Mouse (Mus musculus): Measurements from ENCODE around the gene Gm20518. TPM values are rescaled to one million over a fixed set of nuclear protein-coding genes. Genes with fewer than 3 reads are reported as not detected.

Gene Gm20518
- polyA plus RNA-seq, 1 experiment from 2014 or later: 0.55 TPM

DNA sequence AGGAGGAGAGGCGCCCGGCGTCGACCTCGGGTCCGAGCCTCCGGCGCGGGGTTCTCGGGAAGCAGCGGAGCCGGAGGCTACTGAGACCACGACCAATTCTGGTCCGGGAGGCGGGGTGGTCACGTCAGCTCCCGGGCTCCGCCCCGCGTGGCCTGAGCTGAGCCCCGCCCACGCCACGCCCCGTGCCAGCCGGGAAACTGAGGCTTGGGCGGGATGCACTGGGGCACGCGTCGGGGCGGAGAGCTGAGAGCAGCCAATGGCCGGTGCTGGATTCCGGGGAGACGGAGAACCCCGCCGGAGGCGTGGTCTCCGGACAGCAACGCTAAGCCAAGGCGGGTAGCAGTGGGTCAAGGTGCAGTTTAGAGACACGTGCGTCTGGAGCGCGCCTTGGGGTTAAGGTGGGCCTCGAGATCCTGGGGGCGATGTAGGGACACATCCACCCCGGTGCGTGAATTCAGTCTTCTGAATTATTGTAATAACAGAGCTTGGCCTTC lies 36.7 kb upstream of the Gm20518 start, which contains the start of gene Slc25a1:
Gene Slc25a1 (minus strand): TSS at position 133 of the 494 bp plus-strand sequence.
- peak within 1 kb of the TSS; percentile 90 for H3K4me2 ChIP-seq (replicated peaks)
- peaks cover 23% of the 10 kb centered on the region for H3K36me3 ChIP-seq
- H3K27ac ChIP-seq (replicated peaks): peak within 1 kb of the TSS; percentile 88
- H3K27me3 ChIP-seq: peaks cover 32% of the 10 kb centered on the region
- no peaks in the 10 kb centered on the region for H3K9me3 ChIP-seq
- peak within 1 kb of the TSS; percentile 87 for H3K9ac ChIP-seq (replicated peaks)
- whole genome bisulfite sequencing: 0% methylated on average over 47 of the region's 47 CpGs
- ATAC-seq (ENCODE audit: low FRiP score, low read depth): peak; percentile 84
- peaks cover 32% of the 10 kb centered on the region for H3K4me1 ChIP-seq
- peak within 1 kb of the TSS; percentile 87 for H3K4me3 ChIP-seq

DNA sequence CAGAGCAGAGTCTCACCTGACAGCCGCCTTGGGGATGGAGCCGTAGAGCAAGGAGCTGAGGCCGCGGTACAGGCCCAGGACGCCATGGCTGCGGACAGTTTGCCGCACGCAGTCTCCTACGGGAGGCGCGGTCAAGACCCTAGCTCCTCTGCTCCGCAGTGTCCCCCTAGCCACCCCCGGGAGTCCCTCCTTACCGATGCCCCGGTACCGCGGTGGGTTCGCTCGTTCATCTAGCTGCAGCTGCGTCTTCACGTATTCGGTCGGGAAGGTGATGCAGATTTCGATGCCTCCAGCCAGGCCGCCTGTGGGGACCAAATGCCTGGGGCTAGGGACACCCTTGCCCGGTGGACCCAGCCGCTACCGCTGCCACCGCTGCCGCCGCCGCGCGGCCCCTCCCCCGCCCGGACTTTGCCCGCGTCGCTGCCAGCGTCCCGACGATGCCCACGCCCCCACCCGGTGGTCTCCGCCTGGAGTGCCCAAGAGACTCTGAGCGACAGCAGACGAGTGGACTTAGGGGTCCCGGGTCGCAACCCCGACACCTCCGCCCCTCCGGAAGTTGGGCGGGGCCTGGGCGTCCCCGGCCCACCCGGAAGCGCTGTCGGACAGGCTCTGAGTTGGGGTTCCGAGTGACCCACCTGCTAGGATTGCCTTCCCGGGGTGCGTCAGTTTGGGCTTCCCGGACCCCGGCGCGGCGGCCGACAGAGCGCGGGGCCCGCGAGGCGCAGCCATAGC lies 36.0 kb upstream of the Gm20518 start:
- Histone ChIP-seq H3K27me3 (peaks cover 29% of the 10 kb centered on the region), H3K9me3 (no peaks in the 10 kb centered on the region), H3K9ac (replicated peaks) (peak overlapping the region; percentile 87), H3K4me2 (replicated peaks) (peak overlapping the region; percentile 90), H3K4me3 (peak overlapping the region; percentile 87), H3K36me3 (peaks cover 23% of the 10 kb centered on the region), H3K4me1 (peaks cover 38% of the 10 kb centered on the region), H3K27ac (replicated peaks) (peak overlapping the region; percentile 88)
- 1% methylated on average over 72 of the region's 72 CpGs for WGBS
- ATAC-seq (ENCODE audit: low FRiP score, low read depth): peak; percentile 55

DNA sequence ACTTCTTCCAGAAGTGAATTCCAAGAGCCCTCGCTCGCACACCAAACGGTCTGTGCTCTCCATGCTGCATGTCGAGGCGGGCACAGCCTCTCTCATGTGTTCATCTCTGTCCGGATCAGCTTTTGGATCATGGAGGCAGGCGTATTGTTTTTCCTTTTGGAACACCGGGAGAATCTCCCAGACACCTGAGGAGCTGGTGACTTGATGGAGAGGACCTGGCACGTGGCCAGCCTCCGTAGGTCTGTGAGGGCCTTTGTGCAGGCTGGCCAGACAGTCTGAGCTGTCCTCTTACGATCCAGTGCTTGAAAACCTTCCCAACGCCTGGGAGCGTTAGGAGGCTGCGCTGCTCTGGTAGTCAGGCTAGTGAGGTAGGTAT lies 30.7 kb upstream of the Gm20518 start:
- Histone ChIP-seq H3K9ac (replicated peaks) (peak overlapping the region; percentile 86), H3K9me3 (no peaks in the 10 kb centered on the region), H3K4me2 (replicated peaks) (peak overlapping the region; percentile 98), H3K4me3 (peak overlapping the region; percentile 58), H3K27me3 (peaks cover 47% of the 10 kb centered on the region), H3K27ac (replicated peaks) (peak overlapping the region; percentile 68), H3K4me1 (peaks cover 38% of the 10 kb centered on the region), H3K36me3 (peaks cover 23% of the 10 kb centered on the region)
- WGBS: under 1% methylated on average over 14 of the region's 14 CpGs
- peak; percentile 13 for ATAC-seq (ENCODE audit: low FRiP score, low read depth)

DNA sequence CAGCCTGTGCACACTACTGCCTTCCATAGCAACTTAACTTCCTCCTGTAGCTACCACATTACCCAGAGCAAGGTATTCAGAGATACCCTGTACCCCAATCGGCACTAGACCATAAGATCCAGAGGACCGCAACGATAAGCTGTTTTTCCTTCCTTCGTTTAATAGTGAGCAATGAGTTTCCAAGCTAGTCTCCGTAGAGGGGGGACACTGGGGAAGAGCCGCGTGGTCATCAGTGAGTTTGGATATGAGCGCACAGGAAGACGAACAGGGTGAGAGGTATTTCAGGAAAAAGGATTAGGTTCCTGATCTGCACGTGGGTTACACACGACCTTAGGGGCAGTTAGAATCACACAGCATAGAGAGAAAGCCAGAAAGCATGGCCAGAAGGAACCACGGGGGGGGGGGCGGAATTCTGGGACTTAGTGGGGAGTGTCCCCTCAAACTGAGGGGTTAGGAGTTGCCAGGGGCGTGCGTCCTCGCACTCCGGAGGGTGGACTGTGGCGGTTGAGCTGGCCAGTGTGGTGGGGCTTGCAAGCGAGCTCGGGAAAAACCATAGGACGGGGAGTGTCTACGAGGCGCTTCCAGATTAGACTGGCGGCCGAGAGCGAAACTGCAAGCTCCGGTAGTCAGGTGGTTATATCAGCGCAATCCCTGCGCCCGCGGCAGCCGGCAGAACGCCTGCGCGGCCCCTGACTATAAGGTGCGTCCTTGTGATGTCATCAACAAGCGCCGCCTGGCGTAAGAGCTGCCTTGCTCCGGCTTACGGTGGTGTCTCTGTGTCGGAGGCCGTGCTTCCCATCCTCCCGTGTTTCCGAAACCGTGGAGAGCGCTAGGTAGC lies 30.1 kb upstream of the Gm20518 start:
- H3K27me3 ChIP-seq: peaks cover 48% of the 10 kb centered on the region
- ATAC-seq (ENCODE audit: low FRiP score, low read depth): peak; percentile 93
- H3K4me1 ChIP-seq: peaks cover 32% of the 10 kb centered on the region
- peak overlapping the region; percentile 58 for H3K4me3 ChIP-seq
- H3K4me2 ChIP-seq (replicated peaks): peak overlapping the region; percentile 98
- peak overlapping the region; percentile 86 for H3K9ac ChIP-seq (replicated peaks)
- H3K27ac ChIP-seq (replicated peaks): peak overlapping the region; percentile 81
- H3K36me3 ChIP-seq: peaks cover 23% of the 10 kb centered on the region
- H3K9me3 ChIP-seq: no peaks in the 10 kb centered on the region
- WGBS: 2% methylated on average over 47 of the region's 47 CpGs

DNA sequence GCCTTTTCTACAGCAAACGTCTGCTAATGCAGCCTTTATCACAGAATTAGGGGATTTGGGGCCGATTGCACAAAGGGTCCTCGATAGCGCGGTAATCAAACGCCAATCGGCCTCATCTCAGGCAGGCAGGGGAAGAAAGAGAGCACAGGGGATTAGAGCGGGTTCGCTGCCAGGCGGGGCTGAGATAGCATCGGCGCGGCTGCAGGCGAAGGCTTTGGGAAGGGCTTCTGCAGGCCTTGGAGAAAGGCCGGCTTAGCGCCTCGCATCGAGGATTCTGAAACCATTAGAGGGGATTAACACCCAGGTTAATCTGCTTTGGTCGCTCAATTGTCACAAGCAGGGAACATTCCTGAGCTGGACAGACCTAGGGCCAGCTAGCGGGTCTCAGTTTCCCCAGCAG lies 29.1 kb upstream of the Gm20518 start:
- Histone ChIP-seq H3K4me2 (replicated peaks) (peak overlapping the region; percentile 98), H3K9ac (replicated peaks) (peak overlapping the region; percentile 86), H3K9me3 (no peaks in the 10 kb centered on the region), H3K4me1 (peaks cover 27% of the 10 kb centered on the region), H3K36me3 (peaks cover 14% of the 10 kb centered on the region), H3K27ac (replicated peaks) (peak overlapping the region; percentile 81), H3K27me3 (peaks cover 48% of the 10 kb centered on the region), H3K4me3 (0 out of 2 replicates have a peak overlapping the region, but pooled peaks have one; percentile 58)
- no peak for ATAC-seq (ENCODE audit: low FRiP score, low read depth)
- WGBS: 1% methylated on average over 20 of the region's 20 CpGs

DNA sequence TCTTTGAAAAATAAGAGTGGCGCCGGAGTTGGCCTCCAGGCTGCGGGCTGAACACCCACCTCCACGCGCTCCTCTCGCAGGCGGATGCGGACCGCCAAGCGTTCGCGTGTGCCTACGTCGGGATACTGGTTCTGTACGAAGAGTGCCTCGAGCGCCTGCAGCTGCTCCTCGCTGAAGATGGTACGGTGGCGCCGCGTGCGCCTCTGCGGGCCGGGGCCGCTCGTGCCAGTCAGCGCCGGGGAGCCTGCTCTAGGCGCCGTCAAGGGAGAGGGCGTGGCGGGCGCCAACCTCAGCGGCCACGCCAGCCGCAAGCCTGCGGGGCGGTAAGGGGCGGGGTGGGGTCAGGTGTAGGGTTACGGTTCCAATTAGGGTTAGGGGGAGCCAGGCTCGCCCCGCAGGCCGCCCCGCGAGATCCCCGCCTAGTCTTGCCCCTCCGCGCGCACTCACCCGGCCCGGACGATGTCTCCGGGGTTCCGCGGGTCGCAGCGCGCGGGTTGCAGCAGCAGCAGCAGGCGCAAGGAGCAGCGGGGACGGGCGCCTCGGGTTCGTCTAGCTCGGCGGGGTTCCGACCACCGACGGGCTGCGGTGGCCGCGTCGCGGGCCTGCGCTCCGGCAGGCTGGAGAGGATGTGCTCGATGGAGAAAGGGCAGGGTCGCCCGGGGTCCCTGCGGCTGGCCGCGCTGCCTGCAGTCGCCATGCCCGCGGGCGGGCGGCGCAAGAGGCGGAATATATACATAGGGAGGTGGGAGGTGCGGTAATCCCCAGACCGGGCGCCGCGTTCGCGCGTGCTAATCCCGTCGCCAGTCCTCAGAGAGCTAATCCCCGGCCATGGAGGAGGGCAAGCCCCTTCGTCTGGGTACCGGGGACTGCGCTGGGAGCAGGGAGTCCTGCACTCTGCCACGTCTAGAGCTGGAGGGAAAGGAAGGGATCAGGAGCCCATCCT lies 23.1 kb upstream of the Gm20518 start, which contains the start of gene Gsc2:
Gene Gsc2 (minus strand): TSS at position 753 of the 943 bp plus-strand sequence.
- H3K9ac ChIP-seq (replicated peaks): peak within 1 kb of the TSS; percentile 26; the same call in 1 of the 2 replicates
- ATAC-seq (ENCODE audit: low FRiP score, low read depth): no peak
- peaks cover 22% of the 10 kb centered on the region for H3K4me1 ChIP-seq
- peak within 1 kb of the TSS; percentile 36 for H3K4me3 ChIP-seq
- no peaks in the 10 kb centered on the region for H3K9me3 ChIP-seq
- H3K4me2 ChIP-seq (replicated peaks): peak within 1 kb of the TSS; percentile 54
- no peak within 1 kb of the TSS for H3K27ac ChIP-seq (replicated peaks)
- no peaks in the 10 kb centered on the region for H3K36me3 ChIP-seq
- peaks cover 69% of the 10 kb centered on the region for H3K27me3 ChIP-seq
- under 1% methylated on average over 103 of the region's 106 CpGs for WGBS

DNA sequence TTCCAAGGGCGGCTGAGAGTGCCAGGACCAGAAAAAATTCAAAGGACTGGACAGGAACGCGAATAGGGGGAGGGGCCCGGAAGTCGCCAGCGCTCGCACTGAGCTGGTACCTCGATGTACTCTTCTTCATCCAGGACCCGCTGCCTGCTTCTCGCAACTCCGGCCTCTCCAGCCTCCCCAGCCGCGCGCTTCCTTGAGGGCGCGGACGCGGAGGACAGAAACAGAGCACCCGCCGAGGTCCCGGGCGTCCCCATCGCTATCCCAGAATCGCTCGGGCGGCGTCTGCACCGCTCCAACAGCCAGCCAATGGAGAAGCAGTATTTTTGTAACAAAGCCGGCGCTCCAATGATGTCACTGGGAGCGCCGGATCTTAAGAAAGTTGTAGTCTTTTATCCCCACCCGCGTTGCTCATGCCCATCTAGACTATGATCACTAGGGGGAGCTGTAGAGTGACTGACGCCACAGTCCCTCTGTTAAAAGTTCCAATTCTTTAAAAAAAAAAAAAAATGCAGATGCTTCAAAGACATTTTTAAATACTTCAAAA lies 19.7 kb upstream of the Gm20518 start, which contains the start of gene Ess2:
Gene Ess2 (minus strand): TSS at position 297 of the 544 bp plus-strand sequence.
- ATAC-seq (ENCODE audit: low FRiP score, low read depth): peak; percentile 93
- H3K9me3 ChIP-seq: no peaks in the 10 kb centered on the region
- H3K4me1 ChIP-seq: peaks cover 22% of the 10 kb centered on the region
- peaks cover 33% of the 10 kb centered on the region for H3K36me3 ChIP-seq
- no peak within 1 kb of the TSS; the same call in 1 of the 2 replicates for H3K27ac ChIP-seq (replicated peaks)
- peak within 1 kb of the TSS; percentile 92 for H3K4me2 ChIP-seq (replicated peaks)
- peaks cover 45% of the 10 kb centered on the region for H3K27me3 ChIP-seq
- under 1% methylated on average over 35 of the region's 35 CpGs for WGBS
- H3K9ac ChIP-seq (replicated peaks): peak within 1 kb of the TSS; percentile 65
- peak within 1 kb of the TSS; percentile 60 for H3K4me3 ChIP-seq

DNA sequence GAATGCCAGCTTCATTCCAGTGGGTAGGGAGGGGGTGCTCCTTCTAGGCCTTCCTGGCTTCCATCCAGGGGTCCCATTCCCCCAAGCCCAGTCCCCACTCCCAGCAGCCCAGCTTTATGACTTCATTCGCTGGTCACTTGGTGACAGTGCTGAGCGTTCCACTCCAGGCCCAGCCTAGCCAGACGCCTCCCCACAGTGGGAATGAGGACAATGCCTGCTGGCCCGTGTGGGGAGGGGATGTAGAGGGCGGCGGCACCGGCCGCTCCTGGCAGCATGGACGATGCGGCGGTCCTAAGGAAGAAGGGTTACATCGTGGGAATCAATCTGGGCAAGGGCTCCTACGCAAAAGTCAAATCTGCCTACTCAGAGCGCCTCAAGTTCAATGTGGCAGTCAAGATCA lies 7.0 kb upstream of the Gm20518 start, which contains the start of the genes Dgcr2 and Tssk2:
Gene Dgcr2 (minus strand): TSS at position 101 of the 400 bp plus-strand sequence.
Gene Tssk2 (plus strand): TSS at position 176 of the 400 bp plus-strand sequence.
- no peaks in the 10 kb centered on the region for H3K9me3 ChIP-seq
- WGBS: 94% methylated on average over 14 of the region's 14 CpGs
- no peak for ATAC-seq (ENCODE audit: low FRiP score, low read depth)
- H3K27ac ChIP-seq (replicated peaks): no peak within 1 kb of the TSS
- no peak within 1 kb of the TSS for H3K4me2 ChIP-seq (replicated peaks)
- H3K9ac ChIP-seq (replicated peaks): no peak within 1 kb of the TSS
- no peak within 1 kb of the TSS for H3K4me3 ChIP-seq
- peaks cover 55% of the 10 kb centered on the region for H3K36me3 ChIP-seq
- H3K27me3 ChIP-seq: no peaks in the 10 kb centered on the region
- H3K4me1 ChIP-seq: no peaks in the 10 kb centered on the region

DNA sequence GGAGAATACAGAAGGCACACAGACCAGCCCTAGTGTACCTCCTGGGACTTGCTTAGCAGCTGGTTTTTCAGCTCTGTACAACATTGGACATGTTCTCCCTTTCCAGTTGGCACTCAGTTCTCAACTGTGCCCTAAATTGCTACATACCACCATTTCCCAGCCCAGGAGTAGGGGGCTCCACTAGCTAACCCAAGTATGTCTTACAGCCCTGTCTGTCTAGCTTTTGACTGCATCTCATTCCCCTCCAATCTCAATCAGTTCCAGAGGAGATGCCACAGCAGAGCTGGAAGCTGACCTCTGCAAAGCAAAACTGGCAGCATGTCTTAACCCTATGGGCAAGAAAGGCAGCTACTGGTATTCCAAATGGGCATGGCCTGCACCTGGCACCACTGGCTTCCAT lies 4.6 kb upstream of the Gm20518 start:
- H3K9me3 ChIP-seq: no peaks in the 10 kb centered on the region
- H3K36me3 ChIP-seq: peaks cover 31% of the 10 kb centered on the region
- no peaks in the 10 kb centered on the region for H3K27me3 ChIP-seq
- H3K4me2 ChIP-seq (replicated peaks): no peak overlapping the region
- H3K9ac ChIP-seq (replicated peaks): no peak overlapping the region
- no peak overlapping the region for H3K27ac ChIP-seq (replicated peaks)
- no peak for ATAC-seq (ENCODE audit: low FRiP score, low read depth)
- peaks cover 6% of the 10 kb centered on the region; the same call in 1 of the 2 replicates for H3K4me1 ChIP-seq
- H3K4me3 ChIP-seq: no peak overlapping the region

DNA sequence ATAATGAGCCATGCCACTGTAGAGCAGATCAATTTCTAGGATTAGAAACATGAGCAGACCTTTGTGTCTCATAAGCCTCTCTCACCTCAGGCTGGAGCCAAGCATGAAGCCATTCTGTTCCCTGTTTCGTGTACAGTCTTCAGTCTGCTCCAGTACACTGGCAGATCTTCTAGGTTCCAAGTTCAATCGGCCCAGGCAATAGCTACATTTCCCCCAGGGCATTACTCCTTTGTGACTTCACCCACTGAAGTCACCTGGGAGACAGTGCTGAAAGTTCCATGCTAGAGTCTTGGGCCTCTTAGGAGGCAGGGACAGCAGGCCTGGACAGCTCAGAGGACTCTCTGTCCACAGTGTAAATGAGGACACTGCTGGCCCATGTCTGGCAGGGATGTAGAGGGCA lies 2.5 kb upstream of the Gm20518 start, which contains the start of gene Tssk1:
Gene Tssk1 (plus strand): TSS at position 301 of the 400 bp plus-strand sequence.
- Histone ChIP-seq H3K9ac (replicated peaks) (no peak within 1 kb of the TSS), H3K27ac (replicated peaks) (no peak within 1 kb of the TSS), H3K4me3 (no peak within 1 kb of the TSS), H3K27me3 (no peaks in the 10 kb centered on the region), H3K36me3 (peaks cover 12% of the 10 kb centered on the region), H3K9me3 (no peaks in the 10 kb centered on the region), H3K4me1 (peaks cover 20% of the 10 kb centered on the region), H3K4me2 (replicated peaks) (no peak within 1 kb of the TSS)
- ATAC-seq (ENCODE audit: low FRiP score, low read depth): no peak
- 88% methylated on average over 2 of the region's 2 CpGs for WGBS

Measured in midbrain, embryonic 12.5 days (tissue).